Mouse (Mus musculus) CH12.LX (cell line): ENCODE measurements at regions not wholly inside any gene's neighbourhood (a gene's known extent, or its start where the extent isn't known, plus 50 kb on each side); places are given as distances from the start of the nearest gene placed in this dataset.

Experiments
- DNase-seq: peaks from one replicate; pipeline ENCODE4 v3.0.0-alpha.2; 2013; ENCODE audit errors: extremely low read depth
- H3K27ac ChIP-seq: 2 replicates; pipeline ENCODE4 v1.5.1; 2012; ENCODE audit warnings: low read depth, mild to moderate bottlenecking, control low read depth, moderate library complexity; ENCODE audit not compliant: insufficient read depth
- H3K27me3 ChIP-seq: replicated peaks from 2 replicates; pipeline ENCODE3; 2012; ENCODE audit warnings: inconsistent platforms
- H3K36me3 ChIP-seq, 2 experiments: replicated peaks in 1 of 2; 2 replicates each; pipeline versions ENCODE3 to v1.6.1; 2012; ENCODE audit warnings: inconsistent platforms in 1 of 2, low read length in 1 of 2, mild to moderate bottlenecking in 1 of 2, mixed read lengths in 1 of 2, moderate library complexity in 1 of 2; ENCODE audit not compliant: control insufficient read depth in 1 of 2, insufficient read depth in 1 of 2
- H3K4me1 ChIP-seq, 2 experiments: 2 replicates each; pipeline ENCODE4 v1.6.1; 2012; ENCODE audit warnings: inconsistent platforms in 1 of 2, moderate library complexity in 1 of 2; ENCODE audit not compliant: insufficient read depth in 2 of 2, control insufficient read depth in 1 of 2
- H3K4me2 ChIP-seq: 2 replicates; pipeline ENCODE4 v1.6.1; 2012; ENCODE audit warnings: low read depth, mild to moderate bottlenecking, control low read depth; ENCODE audit not compliant: poor library complexity, insufficient read depth, severe bottlenecking
- H3K4me3 ChIP-seq, 3 experiments: fragments of 150-350 bp in 1 of 3; sonication (generic) in 1 of 3; replicated peaks in 1 of 3; 2 replicates each; pipeline versions ENCODE3 to v1.5.1; 2011 to 2012; ENCODE audit warnings: low read depth in 2 of 3, low read length in 2 of 3, mild to moderate bottlenecking in 2 of 3, moderate library complexity in 2 of 3, control low read depth in 1 of 3, improper control_type of control experiment in 1 of 3, inconsistent platforms in 1 of 3, mixed read lengths in 1 of 3; ENCODE audit not compliant: poor library complexity in 1 of 3
- H3K79me2 ChIP-seq: replicated peaks from 2 replicates; pipeline ENCODE4 v1.6.1; 2012; ENCODE audit warnings: mild to moderate bottlenecking, moderate library complexity; ENCODE audit not compliant: control insufficient read depth, poor library complexity, insufficient read depth, severe bottlenecking; ENCODE audit errors: extremely low read depth
- H3K9ac ChIP-seq: 2 replicates; pipeline ENCODE4 v1.6.1; 2012; ENCODE audit warnings: low read depth, mild to moderate bottlenecking, control low read depth, moderate library complexity; ENCODE audit not compliant: insufficient read depth
- H3K9me3 ChIP-seq: replicated peaks from 2 replicates; pipeline ENCODE3; 2012; ENCODE audit warnings: low read length, inconsistent platforms, mixed read lengths
- CHD2 ChIP-seq: IDR thresholded peaks from 2 replicates; pipeline ENCODE4 v1.6.1; 2011; ENCODE audit warnings: low read length, improper control_type of control experiment
- E2F4 ChIP-seq: IDR thresholded peaks from 2 replicates; pipeline ENCODE4 v1.6.1; 2011; ENCODE audit warnings: low read depth, low read length, improper control_type of control experiment; ENCODE audit not compliant: insufficient replicate concordance
- ELF1 ChIP-seq: IDR thresholded peaks from 2 replicates; pipeline ENCODE4 v1.6.1; 2014; ENCODE audit warnings: low read depth, mild to moderate bottlenecking, inconsistent platforms, low read length, improper control_type of control experiment
- EP300 ChIP-seq: IDR thresholded peaks from 2 replicates; pipeline ENCODE4 v1.6.1; 2011; ENCODE audit warnings: low read length, improper control_type of control experiment
- GABPA ChIP-seq: IDR thresholded peaks from 2 replicates; pipeline ENCODE4 v1.6.1; 2012; ENCODE audit warnings: low read depth, low read length, improper control_type of control experiment, inconsistent platforms; ENCODE audit not compliant: insufficient replicate concordance
- HCFC1 ChIP-seq: IDR thresholded peaks from 2 replicates; pipeline ENCODE4 v1.6.1; 2012; ENCODE audit warnings: low read depth, mild to moderate bottlenecking, inconsistent platforms, low read length, improper control_type of control experiment
- JUND ChIP-seq: conservative IDR thresholded peaks from 2 replicates; pipeline ENCODE4 v1.6.1; 2011; ENCODE audit warnings: low read depth, low read length, improper control_type of control experiment
- KAT2A ChIP-seq: IDR thresholded peaks from 2 replicates; pipeline ENCODE4 v1.6.1; 2012; ENCODE audit warnings: low read length, improper control_type of control experiment, inconsistent platforms; ENCODE audit not compliant: insufficient replicate concordance
- NELFE ChIP-seq: IDR thresholded peaks from 2 replicates; pipeline ENCODE4 v1.6.1; 2011; ENCODE audit warnings: low read depth, low read length, improper control_type of control experiment
- NRF1 ChIP-seq: IDR thresholded peaks from 2 replicates; pipeline ENCODE4 v1.6.1; 2014; ENCODE audit warnings: low read depth, mild to moderate bottlenecking, inconsistent platforms, low read length, improper control_type of control experiment, moderate library complexity
- POLR2A ChIP-seq: IDR thresholded peaks from 2 replicates; pipeline ENCODE4 v1.6.1; 2011; ENCODE audit warnings: low read depth, mild to moderate bottlenecking, improper control_type of control experiment, low read length
- POLR2AphosphoS2 ChIP-seq: IDR thresholded peaks from 2 replicates; pipeline ENCODE4 v1.6.1; 2011; ENCODE audit warnings: low read depth, low read length, improper control_type of control experiment
- RCOR1 ChIP-seq: conservative IDR thresholded peaks from 2 replicates; pipeline ENCODE4 v1.6.1; 2012; ENCODE audit warnings: low read depth, mild to moderate bottlenecking, inconsistent platforms, low read length, improper control_type of control experiment
- SIN3A ChIP-seq: IDR thresholded peaks from 2 replicates; pipeline ENCODE4 v1.6.1; 2012; ENCODE audit warnings: low read length, improper control_type of control experiment, inconsistent platforms
- SMC3 ChIP-seq: IDR thresholded peaks from 2 replicates; pipeline ENCODE4 v1.6.1; 2011; ENCODE audit warnings: low read depth, low read length, improper control_type of control experiment
- TBP ChIP-seq: conservative IDR thresholded peaks from 2 replicates; pipeline ENCODE4 v1.6.1; 2011; ENCODE audit warnings: low read depth, low read length, improper control_type of control experiment
- TCF12 ChIP-seq: IDR thresholded peaks from 2 replicates; pipeline ENCODE4 v1.6.1; 2014; ENCODE audit warnings: low read depth, mild to moderate bottlenecking, inconsistent platforms, low read length, improper control_type of control experiment
- USF2 ChIP-seq: conservative IDR thresholded peaks from 2 replicates; pipeline ENCODE4 v1.6.1; 2011; ENCODE audit warnings: low read depth, low read length, improper control_type of control experiment
- ZKSCAN1 ChIP-seq: IDR thresholded peaks from 2 replicates; pipeline ENCODE4 v1.6.1; 2012; ENCODE audit warnings: low read depth, inconsistent platforms, low read length, improper control_type of control experiment, borderline replicate concordance
- dilution Hi-C: fragments of 300-500 bp; cut with MboI; formaldehyde crosslinking; loops from 2 replicates; pipeline ENCODE4 v1.14.3; 2020; ENCODE audit warnings: low sequenced_read_pairs; ENCODE audit not compliant: extremely low pct_unique_long_range_greater_than_20kb, extremely low pct_ligation_motif_present
- in situ Hi-C: fragments of 300-500 bp; cut with MboI; formaldehyde crosslinking; loops from 3 replicates; pipeline ENCODE4 v1.14.3; 2019; ENCODE audit warnings: low sequenced_read_pairs, low pct_ligation_motif_present, low pct_unique_long_range_greater_than_20kb, mixed read lengths

DNA sequence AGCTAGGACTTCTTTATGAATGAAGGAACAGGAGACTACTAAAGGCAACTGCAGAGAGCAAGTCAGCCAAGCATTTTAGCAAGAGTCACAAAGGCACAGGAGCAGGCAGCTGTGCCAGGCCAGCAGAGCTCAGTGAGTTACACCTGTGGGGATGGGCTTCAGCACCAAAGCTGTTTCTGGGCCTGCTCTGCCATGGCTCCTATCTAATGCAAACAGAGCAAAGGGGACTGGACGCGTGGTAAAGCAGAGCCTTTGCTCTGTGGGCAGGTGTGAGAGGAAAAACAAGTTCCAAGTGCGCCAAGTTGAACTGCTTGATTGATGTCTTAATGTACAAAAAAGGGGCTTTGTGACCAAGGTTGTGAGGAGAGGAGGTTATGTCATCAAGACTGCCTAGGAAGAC lies 215.4 kb downstream of the Bcl11a start:
- no peak for DNase-seq
- H3K4me1 ChIP-seq, result peaks cover 0 to 17% of the 10 kb centered on the region in 2 experiments; a peak in 2 of 4 replicates
- no peaks in the 10 kb centered on the region for H3K27me3 ChIP-seq
- TF ChIP-seq JUND, result no peak
- TF ChIP-seq TBP, result no peak
- TF ChIP-seq ELF1, result no peak
- TF ChIP-seq CHD2, result no peak
- no peak for TF ChIP-seq SIN3A
- no peak for TF ChIP-seq SMC3
- no peak for TF ChIP-seq KAT2A
- TF ChIP-seq POLR2AphosphoS2, result no peak
- no peak for TF ChIP-seq HCFC1
- TF ChIP-seq RCOR1, result no peak
- TF ChIP-seq GABPA, result no peak
- no peak for TF ChIP-seq ZKSCAN1
- TF ChIP-seq NELFE, result no peak
- TF ChIP-seq, all 38 proteins: peak for 0
- dilution Hi-C loops, result no loop called here
- in situ Hi-C loops, result no loop called here
- Histone ChIP-seq H3K79me2 (no peaks in the 10 kb centered on the region), H3K9ac (no peak overlapping the region), H3K4me2 (no peak overlapping the region), H3K27ac (no peak overlapping the region), H3K36me3 (no peaks in the 10 kb centered on the region), H3K4me3 (no peak overlapping the region), H3K9me3 (no peaks in the 10 kb centered on the region)

DNA sequence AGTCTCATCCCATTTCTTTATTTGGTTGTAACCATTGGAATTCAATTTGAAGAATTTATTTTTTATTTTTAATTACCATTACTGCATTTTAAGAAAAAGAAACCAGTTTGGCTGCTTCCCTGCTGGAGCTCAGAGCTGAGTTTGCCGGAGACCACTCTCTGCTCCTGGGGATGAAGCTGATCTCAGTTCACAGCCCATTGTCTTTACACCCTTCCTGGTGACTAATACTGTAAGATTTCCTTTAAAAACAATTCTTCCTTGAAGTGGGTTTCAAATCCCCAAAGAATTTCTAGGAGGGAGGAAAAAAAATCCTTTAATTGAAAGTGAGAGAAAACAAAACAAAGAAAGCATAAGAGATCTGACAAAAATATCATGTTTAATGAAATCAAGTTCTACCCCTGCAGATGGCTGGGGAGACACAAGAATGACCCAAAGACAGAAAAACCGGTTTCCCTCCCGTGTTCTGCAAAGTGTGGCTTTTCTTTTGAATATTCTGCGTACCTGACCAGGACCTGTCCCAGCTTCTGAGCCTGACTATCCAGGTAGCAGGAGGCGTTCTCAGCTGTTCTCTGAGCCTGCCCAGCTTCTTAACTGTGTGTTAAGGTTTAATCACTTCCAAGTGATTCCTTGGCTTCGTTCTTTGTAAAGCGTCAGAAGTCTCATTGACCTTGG lies 216.1 kb downstream of the Bcl11a start:
- Histone ChIP-seq H3K36me3 (no peaks in the 10 kb centered on the region), H3K4me1 (peaks cover 0 to 17% of the 10 kb centered on the region in 2 experiments; a peak in 2 of 4 replicates), H3K9ac (no peak overlapping the region), H3K9me3 (no peaks in the 10 kb centered on the region), H3K27ac (no peak overlapping the region), H3K79me2 (no peaks in the 10 kb centered on the region), H3K4me2 (no peak overlapping the region), H3K4me3 (no peak overlapping the region), H3K27me3 (no peaks in the 10 kb centered on the region)
- dilution Hi-C loops, result no loop called here
- TF ChIP-seq SMC3 (no peak), NRF1 (no peak), TCF12 (no peak), RCOR1 (no peak), POLR2A (no peak), E2F4 (no peak), USF2 (no peak), EP300 (no peak)
- in situ Hi-C loops, result no loop called here
- no peak for DNase-seq
